Mouse (Mus musculus): Measurements from ENCODE around the gene Zbed3. TPM values are rescaled to one million over a fixed set of nuclear protein-coding genes. Genes with fewer than 3 reads are reported as not detected.
"Not testable (repeated sequence)": the region's sequence is repeated elsewhere in the genome, so short reads cannot be mapped to it uniquely, and the experiment has no call there.

The Zbed3 gene
- polyA plus RNA-seq, 1 experiment = 19.5 TPM

- no peak overlapping the region for H3K27ac ChIP-seq (ENCODE audit: insufficient read depth, low read length)
- TF ChIP-seq POLR2A (IDR thresholded peaks at IDR 0.05; ENCODE audit: extremely low read depth, insufficient read depth, low read length) (no peak), CTCF (IDR thresholded peaks at IDR 0.05; ENCODE audit: extremely low read depth, insufficient read depth, low read length) (no peak)
- H3K4me3 ChIP-seq (ENCODE audit: insufficient read depth, low read length) = no peak overlapping the region
- no peaks in the 10 kb centered on the region for H3K4me1 ChIP-seq (ENCODE audit: control insufficient read depth, insufficient read depth, low read length)
Measured at GRCm38 (mm10) chr13:95358223-95358622, 34.8 kb downstream of the Zbed3 start.

GRCm38 (mm10) chr13:95363440-95363839, 40.0 kb downstream of the Zbed3 start:
- TF ChIP-seq POLR2A (IDR thresholded peaks at IDR 0.05; ENCODE audit: extremely low read depth, insufficient read depth, low read length) (no peak), CTCF (IDR thresholded peaks at IDR 0.05; ENCODE audit: extremely low read depth, insufficient read depth, low read length) (no peak)
- H3K27ac ChIP-seq (ENCODE audit: insufficient read depth, low read length) = no peak overlapping the region
- no peak overlapping the region for H3K4me3 ChIP-seq (ENCODE audit: insufficient read depth, low read length)
- H3K4me1 ChIP-seq (ENCODE audit: control insufficient read depth, insufficient read depth, low read length) = no peaks in the 10 kb centered on the region

- H3K4me1 ChIP-seq (ENCODE audit: control insufficient read depth, insufficient read depth, low read length) = no peaks in the 10 kb centered on the region
- no peak for TF ChIP-seq CTCF (IDR thresholded peaks at IDR 0.05; ENCODE audit: extremely low read depth, insufficient read depth, low read length)
- no peak for TF ChIP-seq POLR2A (IDR thresholded peaks at IDR 0.05; ENCODE audit: extremely low read depth, insufficient read depth, low read length)
Measured at GRCm38 (mm10) chr13:95366356-95366755, 42.9 kb downstream of the Zbed3 start.

GRCm38 (mm10) chr13:95374701-95375553, 51.5 kb downstream of the Zbed3 start, which contains the start of gene Aggf1:
TSS of gene Aggf1 (minus strand) at chr13:95375352.
- TF ChIP-seq CTCF (IDR thresholded peaks at IDR 0.05; ENCODE audit: extremely low read depth, insufficient read depth, low read length) = no peak
- TF ChIP-seq POLR2A (IDR thresholded peaks at IDR 0.05; ENCODE audit: extremely low read depth, insufficient read depth, low read length) = peak; percentile 76
- Histone ChIP-seq H3K27ac (ENCODE audit: insufficient read depth, low read length) (peak within 1 kb of the TSS; percentile 38; the same call in 1 of the 2 replicates), H3K4me1 (ENCODE audit: control insufficient read depth, insufficient read depth, low read length) (peaks cover 7% of the 10 kb centered on the region), H3K4me3 (ENCODE audit: insufficient read depth, low read length) (peak within 1 kb of the TSS; percentile 83)

More at GRCm38 (mm10) chr13:95366356-95366755, 42.9 kb downstream of the Zbed3 start:
- Histone ChIP-seq H3K4me3 (ENCODE audit: insufficient read depth, low read length) (no peak overlapping the region), H3K27ac (ENCODE audit: insufficient read depth, low read length) (no peak overlapping the region)

GRCm38 (mm10) chr13:95375554-95375914, 52.1 kb downstream of the Zbed3 start:
- Histone ChIP-seq H3K4me1 (ENCODE audit: control insufficient read depth, insufficient read depth, low read length) (peaks cover 7% of the 10 kb centered on the region), H3K4me3 (ENCODE audit: insufficient read depth, low read length) (peak overlapping the region; percentile 83), H3K27ac (ENCODE audit: insufficient read depth, low read length) (no peak overlapping the region)
- TF ChIP-seq CTCF (IDR thresholded peaks at IDR 0.05; ENCODE audit: extremely low read depth, insufficient read depth, low read length) (no peak), POLR2A (IDR thresholded peaks at IDR 0.05; ENCODE audit: extremely low read depth, insufficient read depth, low read length) (no peak)

GRCm38 (mm10) chr13:95376689-95377289, 53.4 kb downstream of the Zbed3 start:
- not testable (repeated sequence) for H3K27ac ChIP-seq (ENCODE audit: insufficient read depth, low read length); H3K4me3 ChIP-seq (ENCODE audit: insufficient read depth, low read length); H3K4me1 ChIP-seq (ENCODE audit: control insufficient read depth, insufficient read depth, low read length)

- Histone ChIP-seq H3K4me1 (ENCODE audit: control insufficient read depth, insufficient read depth, low read length) (peaks cover 3% of the 10 kb centered on the region), H3K27ac (ENCODE audit: insufficient read depth, low read length) (no peak overlapping the region), H3K4me3 (ENCODE audit: insufficient read depth, low read length) (no peak overlapping the region)
- TF ChIP-seq POLR2A (IDR thresholded peaks at IDR 0.05; ENCODE audit: extremely low read depth, insufficient read depth, low read length) = no peak
- TF ChIP-seq CTCF (IDR thresholded peaks at IDR 0.05; ENCODE audit: extremely low read depth, insufficient read depth, low read length) = no peak
Measured at GRCm38 (mm10) chr13:95378696-95379095, 55.3 kb downstream of the Zbed3 start.

- TF ChIP-seq CTCF (IDR thresholded peaks at IDR 0.05; ENCODE audit: extremely low read depth, insufficient read depth, low read length) (no peak), POLR2A (IDR thresholded peaks at IDR 0.05; ENCODE audit: extremely low read depth, insufficient read depth, low read length) (no peak)
- Histone ChIP-seq H3K4me1 (ENCODE audit: control insufficient read depth, insufficient read depth, low read length) (no peaks in the 10 kb centered on the region), H3K27ac (ENCODE audit: insufficient read depth, low read length) (no peak overlapping the region), H3K4me3 (ENCODE audit: insufficient read depth, low read length) (no peak overlapping the region)
Measured at GRCm38 (mm10) chr13:95382418-95382817, 59.0 kb downstream of the Zbed3 start.

Other genes with a start within 250 kb of the Zbed3 start
- gene Pde8b, start 73.3 kb upstream of the Zbed3 start, polyA plus RNA-seq (2012; rRNA removed) = 88.4 and 95.9 TPM in 2 replicates
- 36.5 and 39.4 TPM in 2 replicates for gene Aggf1, start 51.7 kb downstream of the Zbed3 start, polyA plus RNA-seq (2012; rRNA removed)
- gene Crhbp, start 121.3 kb downstream of the Zbed3 start, polyA plus RNA-seq (2012; rRNA removed) = 21.0 and 23.9 TPM in 2 replicates
- not detected in 2 replicates for gene S100z, start 155.1 kb downstream of the Zbed3 start, polyA plus RNA-seq (2012; rRNA removed)
- 0.42 and 0.47 TPM in 2 replicates for gene F2rl1, start 201.6 kb downstream of the Zbed3 start, polyA plus RNA-seq (2012; rRNA removed)